Mouse (Mus musculus) kidney, embryonic 16.5 days (tissue): ENCODE measurements at regions not wholly inside any gene's neighbourhood (a gene's known extent, or its start where the extent isn't known, plus 50 kb on each side); places are given as distances from the start of the nearest gene placed in this dataset.

Experiments
- ATAC-seq: fragments of 200-750 bp; cut with Nextera tagmentation; 2 replicates; pipeline ENCODE4 v1.8.0; 2017; ENCODE audit warnings: moderate TSS enrichment; ENCODE audit not compliant: low FRiP score, low TSS enrichment
- H3K27ac ChIP-seq: fragments of 300-500 bp; sonication (generic); 2 replicates; pipeline ENCODE4 v1.5.1; 2014; ENCODE audit warnings: low read length
- H3K27me3 ChIP-seq: fragments of 300-500 bp; sonication (generic); 2 replicates; pipeline ENCODE4 v1.6.1; 2014; ENCODE audit warnings: low read length, control low read depth, mixed read lengths; ENCODE audit not compliant: insufficient read depth
- H3K36me3 ChIP-seq: fragments of 300-500 bp; sonication (generic); 2 replicates; pipeline ENCODE4 v1.6.1; 2014; ENCODE audit warnings: low read length, control low read depth, mixed read lengths; ENCODE audit not compliant: insufficient read depth
- H3K4me1 ChIP-seq: fragments of 300-500 bp; sonication (generic); 2 replicates; pipeline ENCODE4 v1.6.1; 2014; ENCODE audit warnings: low read length, control low read depth, mixed read lengths; ENCODE audit not compliant: insufficient read depth
- H3K4me2 ChIP-seq: fragments of 300-500 bp; sonication (generic); replicated peaks from 2 replicates; pipeline ENCODE4 v1.6.1; 2014; ENCODE audit warnings: low read depth, low read length
- H3K4me3 ChIP-seq: fragments of 300-500 bp; sonication (generic); 2 replicates; pipeline ENCODE4 v1.5.1; 2014; ENCODE audit warnings: mild to moderate bottlenecking, low read length
- H3K9ac ChIP-seq: fragments of 300-500 bp; sonication (generic); replicated peaks from 2 replicates; pipeline ENCODE4 v1.6.1; 2014; ENCODE audit warnings: low read length
- H3K9me3 ChIP-seq: fragments of 300-500 bp; sonication (generic); 2 replicates; pipeline ENCODE4 v1.6.1; 2016; ENCODE audit warnings: low read length, control low read depth
- WGBS: fragments of 180-500 bp; shearing (Covaris S2); extraction: QIAGEN DNeasy Blood & Tissue Kit; methylation state at CpG from one replicate; pipeline ENCODE4 v1.1.7; 2014; 5-methylcytosine and 5-hydroxymethylcytosine counted together

DNA sequence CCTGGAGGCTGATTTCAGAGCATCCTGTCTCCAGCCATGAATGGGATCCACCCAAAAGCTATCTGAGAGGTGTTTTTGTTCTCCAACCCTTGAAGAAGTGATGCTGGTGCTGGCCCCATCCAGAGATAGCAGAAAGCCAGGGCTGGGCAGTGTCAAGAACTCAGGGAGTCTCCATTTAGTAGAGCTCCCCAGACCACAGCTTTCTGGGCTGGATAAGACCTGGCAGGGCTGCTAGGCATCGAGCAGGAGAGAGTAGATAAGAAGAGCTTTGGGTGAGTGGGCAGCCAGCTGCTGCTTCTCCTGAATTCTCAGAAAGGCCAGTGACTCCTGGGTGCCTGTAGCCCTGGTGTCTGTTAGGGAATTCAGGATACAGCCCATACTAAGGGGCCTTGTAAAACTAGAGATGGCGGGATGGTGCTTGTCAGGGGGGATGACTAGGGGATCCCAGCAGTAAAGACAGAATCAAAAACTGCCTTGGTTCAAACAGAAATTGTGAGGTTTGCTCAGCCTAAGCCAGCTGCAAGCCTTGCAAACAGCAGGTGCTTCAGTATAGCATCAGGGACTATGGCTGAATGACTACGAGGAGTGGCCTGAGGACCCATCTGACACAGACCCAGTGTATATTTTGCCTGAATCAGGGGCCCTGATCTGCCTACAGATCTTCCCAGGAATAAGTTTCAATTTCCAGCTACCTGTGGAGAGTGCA is 79.6 kb downstream of the Chst1 start:
- no peak overlapping the region for H3K27ac ChIP-seq
- H3K9me3 ChIP-seq = no peaks in the 10 kb centered on the region
- H3K9ac ChIP-seq = no peak overlapping the region
- H3K4me2 ChIP-seq = no peak overlapping the region
- WGBS = 86% methylated on average over 3 of the region's 3 CpGs
- H3K4me3 ChIP-seq = no peak overlapping the region
- no peaks in the 10 kb centered on the region for H3K27me3 ChIP-seq
- ATAC-seq = no peak
- H3K4me1 ChIP-seq = no peaks in the 10 kb centered on the region
- H3K36me3 ChIP-seq = no peaks in the 10 kb centered on the region

DNA sequence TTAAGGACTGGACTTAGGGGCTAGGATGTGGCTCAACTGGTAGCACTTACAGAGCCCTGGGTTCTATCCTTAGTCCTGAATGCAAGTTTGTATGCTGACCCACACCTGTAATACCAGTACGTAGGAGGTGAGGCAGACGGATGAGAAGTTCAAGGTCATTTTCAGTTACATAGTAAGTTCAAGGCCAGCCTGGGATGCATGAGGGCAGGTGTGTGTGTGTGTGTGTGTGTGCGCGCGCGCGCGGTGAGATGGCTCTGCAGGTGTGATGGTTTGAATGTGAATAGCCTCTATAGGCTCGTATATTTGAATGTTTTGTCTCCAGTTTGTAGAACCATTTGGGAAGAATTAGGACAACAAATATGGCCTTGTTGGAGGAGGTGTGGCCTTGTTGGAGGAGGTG is 82.7 kb downstream of the Chst1 start:
- H3K4me2 ChIP-seq = no peak overlapping the region
- no peak overlapping the region for H3K27ac ChIP-seq
- WGBS = 95% methylated on average over 9 of the region's 9 CpGs
- H3K4me3 ChIP-seq = no peak overlapping the region
- no peaks in the 10 kb centered on the region for H3K36me3 ChIP-seq
- H3K27me3 ChIP-seq = no peaks in the 10 kb centered on the region
- H3K4me1 ChIP-seq = no peaks in the 10 kb centered on the region
- no peak for ATAC-seq
- H3K9me3 ChIP-seq = no peaks in the 10 kb centered on the region
- no peak overlapping the region for H3K9ac ChIP-seq

DNA sequence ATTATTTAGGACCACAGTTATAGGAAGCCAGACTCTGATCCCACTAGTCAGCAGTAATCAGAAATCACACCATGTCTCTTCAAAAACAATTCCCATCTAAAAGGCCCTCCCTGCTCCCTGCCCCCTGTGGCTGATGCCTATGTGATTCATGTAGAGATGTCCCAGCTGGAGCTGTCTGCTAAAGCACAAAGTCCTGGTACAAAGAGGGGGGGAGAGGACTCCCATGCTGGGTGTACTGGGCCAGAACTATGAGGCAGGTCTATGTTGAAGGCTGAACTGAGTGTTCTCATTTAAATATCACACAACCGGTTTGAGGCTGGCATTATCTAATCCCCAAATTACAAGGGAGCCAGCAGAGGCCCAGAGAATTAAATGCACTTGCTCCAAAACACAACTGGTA is 88.2 kb downstream of the Chst1 start:
- Histone ChIP-seq H3K36me3 (no peaks in the 10 kb centered on the region), H3K4me1 (no peaks in the 10 kb centered on the region), H3K27ac (no peak overlapping the region), H3K9me3 (no peaks in the 10 kb centered on the region), H3K4me2 (no peak overlapping the region), H3K4me3 (no peak overlapping the region), H3K9ac (no peak overlapping the region), H3K27me3 (no peaks in the 10 kb centered on the region)
- ATAC-seq = no peak
- 50% methylated on average over 1 of the region's 1 CpGs for WGBS

DNA sequence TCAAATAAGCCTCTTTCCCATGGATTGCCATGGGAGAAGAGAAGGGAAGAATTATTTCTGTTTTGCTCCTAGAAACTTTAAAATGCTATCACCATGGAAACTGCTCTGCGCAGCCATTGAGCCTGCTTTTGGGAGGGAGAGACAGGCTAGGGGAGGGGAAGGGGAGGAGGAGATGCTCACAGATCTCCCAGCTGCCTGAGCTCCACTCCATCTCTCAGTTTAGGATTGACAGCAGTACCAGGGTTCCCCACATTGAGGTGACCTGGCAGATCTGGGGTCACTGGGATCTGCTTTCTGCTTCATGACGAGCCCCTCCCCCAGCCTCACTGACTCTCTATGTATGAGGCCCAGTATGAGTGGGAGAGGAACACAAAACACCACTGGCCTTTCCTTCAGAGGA is 89.7 kb downstream of the Chst1 start:
- 30% methylated on average over 2 of the region's 2 CpGs for WGBS

DNA sequence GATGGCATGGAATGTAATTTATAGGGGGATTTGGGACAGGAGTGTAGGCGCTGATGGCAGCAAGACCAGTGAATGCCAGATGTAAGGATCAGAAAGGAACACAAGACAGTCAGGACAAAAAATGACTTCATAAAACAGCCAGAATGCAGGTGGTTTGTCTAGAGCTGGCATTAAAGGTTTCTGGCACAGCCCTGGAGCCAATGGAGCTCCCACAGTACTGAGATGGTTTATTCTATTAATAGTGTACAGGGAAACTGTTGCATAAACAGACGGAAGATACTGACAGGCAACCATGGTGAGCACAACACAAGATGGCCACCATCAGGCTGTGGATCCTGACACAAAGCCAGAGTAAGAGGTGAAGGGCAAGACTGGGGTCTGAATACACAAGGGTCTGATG is 90.8 kb downstream of the Chst1 start:
- no peak overlapping the region for H3K4me2 ChIP-seq
- no peak for ATAC-seq
- H3K36me3 ChIP-seq = no peaks in the 10 kb centered on the region
- no peaks in the 10 kb centered on the region for H3K27me3 ChIP-seq
- no peaks in the 10 kb centered on the region for H3K9me3 ChIP-seq
- H3K4me3 ChIP-seq = no peak overlapping the region
- H3K9ac ChIP-seq = no peak overlapping the region
- H3K27ac ChIP-seq = no peak overlapping the region
- 88% methylated on average over 2 of the region's 2 CpGs for WGBS
- no peaks in the 10 kb centered on the region for H3K4me1 ChIP-seq

More for the DNA sequence above, 89.7 kb downstream of the Chst1 start:
- Histone ChIP-seq H3K4me2 (no peak overlapping the region), H3K4me1 (no peaks in the 10 kb centered on the region), H3K9me3 (no peaks in the 10 kb centered on the region), H3K27ac (no peak overlapping the region), H3K4me3 (no peak overlapping the region), H3K36me3 (no peaks in the 10 kb centered on the region), H3K27me3 (no peaks in the 10 kb centered on the region), H3K9ac (no peak overlapping the region)
- ATAC-seq = no peak

DNA sequence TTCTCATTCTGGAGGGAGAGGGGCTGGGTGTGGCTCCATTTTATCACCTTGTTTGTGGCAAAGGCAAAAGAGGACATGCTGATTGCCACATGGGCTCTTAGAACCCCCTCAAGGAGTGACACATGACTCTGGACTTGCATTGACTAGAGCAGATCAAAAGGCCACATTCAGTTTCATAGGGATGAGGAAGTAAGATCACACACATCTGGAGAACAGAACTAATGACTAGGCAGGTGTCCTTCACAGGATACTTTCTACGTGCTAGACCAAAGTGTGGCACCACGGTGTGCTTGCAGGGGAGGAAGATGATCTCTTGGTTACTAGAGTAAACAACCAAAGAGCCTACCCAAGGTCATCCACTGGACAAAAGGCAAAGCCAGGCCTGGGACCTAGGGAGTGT is 91.9 kb downstream of the Chst1 start:
- H3K9me3 ChIP-seq = no peaks in the 10 kb centered on the region
- 49% methylated on average over 2 of the region's 2 CpGs for WGBS

DNA sequence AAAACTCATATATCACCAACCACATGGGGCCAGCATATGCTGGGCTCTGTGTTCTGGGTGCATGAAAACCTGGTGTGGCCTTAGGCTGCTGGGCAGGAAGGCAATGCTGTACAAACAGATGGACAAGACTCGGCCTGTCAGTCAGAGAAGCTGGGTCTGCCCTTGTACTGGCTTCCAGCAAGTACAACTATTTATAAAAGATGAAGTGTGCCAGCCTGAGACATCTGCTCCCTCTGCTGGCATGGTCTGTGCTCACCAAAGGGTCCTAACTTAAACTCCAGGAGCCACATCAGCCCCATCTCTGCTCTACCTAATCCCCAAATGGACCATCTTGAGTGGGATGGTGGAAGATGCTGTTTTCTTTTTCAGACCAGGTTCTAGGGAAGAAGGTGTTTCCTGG is 93.1 kb downstream of the Chst1 start:
- Histone ChIP-seq H3K9ac (no peak overlapping the region), H3K9me3 (no peaks in the 10 kb centered on the region), H3K4me2 (no peak overlapping the region), H3K27me3 (no peaks in the 10 kb centered on the region), H3K36me3 (no peaks in the 10 kb centered on the region), H3K4me3 (no peak overlapping the region), H3K27ac (no peak overlapping the region), H3K4me1 (no peaks in the 10 kb centered on the region)
- no peak for ATAC-seq
- WGBS = 66% methylated on average over 1 of the region's 1 CpGs

More for the DNA sequence above, 91.9 kb downstream of the Chst1 start:
- no peaks in the 10 kb centered on the region for H3K4me1 ChIP-seq
- no peak overlapping the region for H3K27ac ChIP-seq
- H3K27me3 ChIP-seq = no peaks in the 10 kb centered on the region
- no peaks in the 10 kb centered on the region for H3K36me3 ChIP-seq
- no peak overlapping the region for H3K4me3 ChIP-seq
- no peak overlapping the region for H3K9ac ChIP-seq
- H3K4me2 ChIP-seq = no peak overlapping the region
- no peak for ATAC-seq

DNA sequence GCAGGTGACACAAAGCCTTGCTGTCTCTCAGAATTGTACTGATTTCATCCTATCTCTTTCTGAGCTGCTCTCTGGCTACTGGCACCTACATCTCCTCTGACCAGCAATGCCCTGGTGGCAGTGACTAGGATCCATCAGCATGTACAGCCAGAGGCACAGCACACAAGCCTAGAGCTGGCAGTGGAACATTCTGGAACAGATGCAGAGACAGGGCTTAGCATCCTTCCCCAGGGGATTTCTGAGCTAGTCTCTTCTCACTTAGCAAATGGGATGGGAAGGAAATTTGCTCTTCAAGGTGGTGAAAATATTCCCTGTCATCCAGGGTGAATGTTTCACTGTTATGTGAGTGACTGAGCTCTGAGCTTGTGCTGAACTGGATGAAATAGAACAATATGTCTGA is 93.5 kb downstream of the Chst1 start:
- H3K9ac ChIP-seq = no peak overlapping the region
- H3K27me3 ChIP-seq = no peaks in the 10 kb centered on the region
- H3K36me3 ChIP-seq = no peaks in the 10 kb centered on the region
- ATAC-seq = no peak
- H3K4me1 ChIP-seq = no peaks in the 10 kb centered on the region
- H3K9me3 ChIP-seq = no peaks in the 10 kb centered on the region
- H3K27ac ChIP-seq = no peak overlapping the region
- no peak overlapping the region for H3K4me3 ChIP-seq
- H3K4me2 ChIP-seq = no peak overlapping the region

DNA sequence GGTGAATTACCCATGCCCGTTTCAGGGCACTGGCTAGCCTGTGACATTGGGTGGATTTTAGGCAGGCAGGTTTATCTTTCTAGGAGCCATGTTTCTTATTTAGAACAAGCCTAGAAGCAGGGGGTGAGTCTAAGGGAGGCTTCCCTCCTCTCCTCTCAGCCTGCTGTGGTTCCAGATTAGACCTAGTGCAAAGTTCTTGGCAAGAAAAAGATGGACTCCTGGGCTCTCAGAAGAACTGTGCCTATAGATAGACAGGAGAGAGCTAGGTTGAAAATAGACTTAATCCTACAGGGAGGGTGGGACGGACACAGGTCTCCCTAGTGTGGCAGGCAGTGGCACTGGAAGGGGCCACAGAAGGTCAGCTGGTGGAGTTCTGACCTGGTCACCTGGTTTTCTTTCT is 95.3 kb downstream of the Chst1 start:
- Histone ChIP-seq H3K9ac (no peak overlapping the region), H3K4me2 (no peak overlapping the region), H3K36me3 (no peaks in the 10 kb centered on the region), H3K9me3 (no peaks in the 10 kb centered on the region), H3K27ac (no peak overlapping the region), H3K4me3 (no peak overlapping the region), H3K4me1 (no peaks in the 10 kb centered on the region), H3K27me3 (no peaks in the 10 kb centered on the region)
- no peak for ATAC-seq
- 84% methylated on average over 2 of the region's 2 CpGs for WGBS

DNA sequence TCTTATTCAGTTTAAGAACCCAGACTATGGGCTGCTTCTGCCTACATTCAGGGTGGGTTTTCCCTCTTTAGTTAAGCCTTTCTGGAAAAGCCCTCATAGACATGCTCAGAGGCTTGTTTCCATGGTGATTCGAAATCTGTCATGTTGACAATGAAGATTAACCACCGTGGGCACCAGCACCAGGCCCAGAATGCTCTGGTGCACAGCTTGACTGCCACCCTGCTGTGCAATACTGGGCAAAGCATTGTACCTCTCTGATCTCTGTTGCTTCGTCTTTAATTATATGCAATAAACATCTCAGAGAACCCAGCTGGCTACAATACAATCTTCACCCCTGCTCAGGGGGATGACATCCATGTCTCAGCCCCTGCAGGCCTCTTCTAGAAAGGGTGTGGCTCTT is 96.4 kb downstream of the Chst1 start:
- Histone ChIP-seq H3K4me3 (no peak overlapping the region), H3K4me1 (no peaks in the 10 kb centered on the region), H3K9me3 (no peaks in the 10 kb centered on the region), H3K36me3 (no peaks in the 10 kb centered on the region), H3K9ac (no peak overlapping the region), H3K27me3 (no peaks in the 10 kb centered on the region), H3K4me2 (no peak overlapping the region), H3K27ac (no peak overlapping the region)
- no peak for ATAC-seq
- 41% methylated on average over 3 of the region's 3 CpGs for WGBS
